Mouse (Mus musculus) colon, adult 2 months (tissue): ENCODE results near the gene Agpat2. TPM values are rescaled to one million over a fixed set of nuclear protein-coding genes. Genes with fewer than 3 reads are reported as not detected.

Experiments used
- polyA plus RNA-seq: library from polyadenylated mRNA; depleted of rRNA; stranded (reverse); fragments of >200 nt; gene quantifications from 2 replicates; pipeline ENCODE4 v1.2.3, GENCODE M21; 2012; rRNA removed

The Agpat2 gene
- 178 and 189 TPM in 2 replicates for polyA plus RNA-seq

DNA sequence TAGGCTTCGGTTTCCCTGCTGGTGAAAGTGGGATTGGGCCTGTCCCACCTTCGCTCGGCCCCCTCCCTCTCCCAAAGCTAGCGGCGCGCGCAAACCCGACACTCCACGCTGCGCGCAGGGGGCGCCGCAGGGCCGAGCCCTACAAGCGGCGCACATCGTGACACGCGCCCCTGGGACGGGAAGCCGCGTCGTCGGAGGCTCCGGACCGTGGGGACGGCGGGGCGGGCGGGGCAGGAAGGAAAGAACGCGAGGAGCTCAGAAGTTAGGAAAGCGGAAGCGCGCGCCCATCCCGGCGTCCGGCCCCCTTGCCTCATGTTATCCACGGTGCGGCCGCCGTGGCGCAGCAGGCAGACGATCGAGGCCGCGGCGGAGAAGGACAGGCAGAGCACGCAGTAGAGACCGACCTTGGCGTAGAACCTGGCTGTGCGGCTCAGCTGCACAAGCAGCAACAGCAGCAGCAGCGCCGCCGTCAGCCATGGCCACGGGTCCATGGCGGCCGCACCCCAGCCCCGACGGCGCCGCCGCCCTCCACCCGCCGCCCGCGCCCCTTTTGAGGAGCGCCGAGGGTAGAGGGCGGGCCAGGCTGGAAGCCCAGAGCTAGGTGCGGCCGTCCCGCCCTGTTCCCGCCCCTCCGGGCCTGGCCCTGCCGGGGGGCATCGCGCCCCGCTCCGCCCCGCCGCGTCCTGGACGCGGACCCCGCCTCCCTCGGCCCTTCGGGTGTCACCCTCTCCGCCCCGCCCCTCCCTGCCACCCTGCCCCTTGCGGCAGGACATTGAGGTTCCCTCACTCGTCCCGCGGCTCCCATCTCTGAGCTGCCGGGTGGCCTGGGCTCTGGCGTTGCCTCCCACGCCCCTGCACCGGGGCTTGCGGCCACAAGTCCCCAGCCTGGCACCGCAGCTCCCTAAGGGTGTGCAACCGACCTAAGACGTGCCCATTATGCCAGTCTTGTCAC lies at the start of gene Agpat2:
Gene Agpat2 (minus strand): TSS at position 698 of the 952 bp plus-strand sequence.

DNA sequence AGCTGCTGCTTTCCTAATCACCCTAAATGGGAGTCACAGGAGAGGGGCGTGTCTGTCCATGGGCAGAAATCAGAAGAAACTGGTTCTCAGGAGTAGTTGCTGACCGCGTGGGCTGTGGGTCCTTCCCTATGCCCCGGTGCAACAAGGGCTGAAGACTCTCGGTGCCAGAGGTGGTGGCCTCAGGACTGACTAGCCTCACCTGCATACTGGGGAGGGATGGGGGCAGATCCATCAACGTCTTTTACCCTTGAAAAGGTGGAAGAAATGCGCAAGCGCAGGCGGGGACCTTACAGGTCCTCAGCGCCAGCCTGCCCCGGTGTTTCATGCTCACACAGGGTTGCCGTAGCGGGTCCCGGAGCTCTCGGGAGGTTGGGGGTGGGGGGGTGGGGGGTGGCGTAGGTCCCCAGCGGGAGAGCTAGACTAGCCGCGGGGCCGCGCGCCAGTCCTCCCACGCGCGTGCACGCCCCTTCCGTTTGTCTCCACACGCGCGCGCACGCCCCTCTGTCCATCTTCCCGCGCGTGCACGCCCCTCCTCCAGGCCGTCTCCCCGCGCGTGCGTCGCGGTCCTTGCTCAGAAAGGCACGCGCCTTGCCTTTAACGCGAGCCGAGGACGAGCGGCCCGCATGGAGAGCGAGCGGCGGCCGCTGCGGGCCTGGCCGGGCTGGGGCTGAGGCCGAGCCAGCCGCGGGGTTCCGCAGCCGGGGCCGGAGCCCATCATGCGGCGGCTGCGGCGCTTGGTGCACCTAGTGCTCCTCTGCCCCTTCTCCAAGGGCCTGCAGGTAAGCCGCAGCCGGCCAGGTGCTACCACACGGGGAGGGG lies 23.9 kb upstream of the Agpat2 start, which contains the start of gene Fam69b:
Gene Fam69b (plus strand): TSS at position 537 of the 819 bp plus-strand sequence.

DNA sequence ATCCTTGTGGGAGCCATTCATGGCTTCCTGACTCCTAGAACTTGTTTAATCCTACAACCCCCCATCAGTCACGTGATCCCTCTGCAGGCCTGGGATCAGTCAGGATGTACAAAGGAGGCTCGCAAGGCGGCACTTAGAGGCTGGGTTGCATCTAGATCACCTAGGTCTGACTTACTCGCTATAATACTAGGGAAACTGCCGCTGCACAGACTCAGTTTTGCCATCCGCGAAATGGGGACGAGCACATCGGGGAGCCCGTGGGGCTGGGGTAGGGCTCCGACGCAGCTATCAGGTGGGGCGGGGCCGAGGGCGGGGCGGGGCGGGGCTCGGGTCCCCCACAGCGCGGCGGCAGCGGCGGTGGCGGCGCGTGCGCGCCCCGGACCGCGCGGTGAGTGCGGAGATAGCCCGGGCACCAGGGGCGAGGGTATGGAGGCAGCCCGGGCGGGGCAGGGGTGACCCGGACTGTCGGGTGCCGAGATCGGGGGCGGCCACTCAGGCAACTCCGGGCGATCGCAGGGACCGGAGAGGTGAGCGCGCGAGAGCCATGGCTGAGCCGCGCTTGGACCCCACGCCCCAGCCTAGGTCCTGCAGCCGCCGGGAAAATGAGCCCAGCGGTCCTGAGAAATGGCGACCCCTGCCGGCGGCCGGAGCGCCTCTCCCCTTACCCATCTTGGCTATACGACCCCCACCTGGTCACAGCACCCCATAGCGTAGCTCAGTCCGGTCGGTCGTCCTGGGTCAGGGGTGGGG lies 17.7 kb downstream of the Agpat2 start, which contains the start of gene Gm20532:
Gene Gm20532 (plus strand): TSS at position 346 of the 750 bp plus-strand sequence.

DNA sequence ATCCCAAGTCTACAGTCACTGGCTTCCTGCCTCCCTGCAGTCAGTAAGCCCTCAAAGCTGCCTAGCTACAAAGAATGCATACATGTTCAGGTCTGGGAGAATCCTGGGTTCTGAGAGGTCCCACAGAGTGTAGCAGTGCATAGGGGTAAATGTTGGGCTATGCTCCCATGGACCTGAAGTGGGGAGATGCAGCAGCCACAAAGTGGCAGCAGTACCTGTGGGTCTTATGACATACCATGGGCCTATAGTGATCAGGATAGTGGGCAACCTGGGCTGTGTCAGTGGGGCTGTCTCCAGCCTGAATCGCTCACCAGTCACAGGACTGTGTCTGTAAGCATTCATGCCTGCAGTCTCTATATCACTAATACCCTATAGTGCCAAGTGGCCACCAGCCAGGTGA lies 24.5 kb downstream of the Agpat2 start, which contains the start of gene Egfl7:
Gene Egfl7 (plus strand): TSS at position 301 of the 400 bp plus-strand sequence.

Other genes with a start within 250 kb of the Agpat2 start
- 3.8 and 3.9 TPM in 2 replicates for gene Card9, start 243.5 kb downstream of the Agpat2 start, polyA plus RNA-seq
- gene Snapc4, start 223.8 kb downstream of the Agpat2 start, polyA plus RNA-seq, result 27.1 and 27.9 TPM in 2 replicates
- 68.7 and 77.9 TPM in 2 replicates for gene Entr1, start 215.1 kb downstream of the Agpat2 start, polyA plus RNA-seq
- 25.1 and 27.1 TPM in 2 replicates for gene Pmpca, start 215.1 kb downstream of the Agpat2 start, polyA plus RNA-seq
- 22.3 and 24.9 TPM in 2 replicates for gene Inpp5e, start 195.2 kb downstream of the Agpat2 start, polyA plus RNA-seq
- 95.3 and 112 TPM in 2 replicates for gene Sec16a, start 159.2 kb downstream of the Agpat2 start, polyA plus RNA-seq
- 31.2 and 38.9 TPM in 2 replicates for gene Notch1, start 87.8 kb downstream of the Agpat2 start, polyA plus RNA-seq
- 112 TPM in 2 replicates for gene Egfl7, start 24.4 kb downstream of the Agpat2 start, polyA plus RNA-seq
- gene Gm20532, start 17.8 kb downstream of the Agpat2 start, polyA plus RNA-seq, result not detected in 2 replicates
- 19.7 and 24.7 TPM in 2 replicates for gene Fam69b, start 24.0 kb upstream of the Agpat2 start, polyA plus RNA-seq
- gene Lcn4, start 66.9 kb upstream of the Agpat2 start, polyA plus RNA-seq, result not detected in 2 replicates